Mouse (Mus musculus) MEL-GATA-1-ER (cell line): ENCODE measurements around the gene Nme3.
A peak's percentile ranks its signal among the peaks of the same experiment; 100 is the strongest.
"Not testable (repeated sequence)": the region's sequence is repeated elsewhere in the genome, so short reads cannot be mapped to it uniquely, and the experiment has no call there.

Experiments
- DNase-seq: peaks from one replicate; pipeline ENCODE4 v3.0.0-alpha.2; 2012; ENCODE audit warnings: low read depth; ENCODE audit errors: extremely low read depth

The Nme3 gene

GRCm38 (mm10) chr17:24898041-24898854 is 1.9 kb downstream of the Nme3 start:
- DNase-seq: no peak

GRCm38 (mm10) chr17:24899153-24899552 is 2.9 kb downstream of the Nme3 start:
- DNase-seq: no peak

- no peak for DNase-seq
Observed at GRCm38 (mm10) chr17:24900014-24900413, 3.7 kb downstream of the Nme3 start.

GRCm38 (mm10) chr17:24902124-24902523 is 5.8 kb downstream of the Nme3 start:
- DNase-seq: no peak

GRCm38 (mm10) chr17:24902671-24903474 is 6.6 kb downstream of the Nme3 start:
- DNase-seq: no peak

- DNase-seq: no peak
Observed at GRCm38 (mm10) chr17:24903767-24904166, 7.5 kb downstream of the Nme3 start.

- no peak for DNase-seq
Observed at GRCm38 (mm10) chr17:24907591-24907990, 11.3 kb downstream of the Nme3 start.

GRCm38 (mm10) chr17:24913984-24914383 is 17.7 kb downstream of the Nme3 start:
- DNase-seq: no peak

- no peak for DNase-seq
Observed at GRCm38 (mm10) chr17:24923246-24923645, 26.9 kb downstream of the Nme3 start.

GRCm38 (mm10) chr17:24929506-24929905 is 33.2 kb downstream of the Nme3 start:
- no peak for DNase-seq

GRCm38 (mm10) chr17:24932431-24932830 is 36.1 kb downstream of the Nme3 start:
- DNase-seq: no peak

- DNase-seq: no peak
Observed at GRCm38 (mm10) chr17:24933163-24933562, 36.9 kb downstream of the Nme3 start.

- no peak for DNase-seq
Observed at GRCm38 (mm10) chr17:24934926-24935325, 38.6 kb downstream of the Nme3 start.

GRCm38 (mm10) chr17:24935666-24936065 is 39.4 kb downstream of the Nme3 start:
- DNase-seq: no peak

GRCm38 (mm10) chr17:24936259-24937237 is 40.2 kb downstream of the Nme3 start, which contains the start of gene Mapk8ip3:
Gene Mapk8ip3 (minus strand): TSS chr17:24936977.
- peak; percentile 77 for DNase-seq

GRCm38 (mm10) chr17:24937266-24937665 is 41.0 kb downstream of the Nme3 start:
- no peak for DNase-seq

GRCm38 (mm10) chr17:24942453-24942852 is 46.2 kb downstream of the Nme3 start:
- not testable (repeated sequence) for DNase-seq

GRCm38 (mm10) chr17:24943036-24943435 is 46.7 kb downstream of the Nme3 start:
- no peak for DNase-seq

- not testable (repeated sequence) for DNase-seq
Observed at GRCm38 (mm10) chr17:24943589-24943988, 47.3 kb downstream of the Nme3 start.
